Mouse (Mus musculus): Measurements from ENCODE around the gene Gclc.

DNA sequence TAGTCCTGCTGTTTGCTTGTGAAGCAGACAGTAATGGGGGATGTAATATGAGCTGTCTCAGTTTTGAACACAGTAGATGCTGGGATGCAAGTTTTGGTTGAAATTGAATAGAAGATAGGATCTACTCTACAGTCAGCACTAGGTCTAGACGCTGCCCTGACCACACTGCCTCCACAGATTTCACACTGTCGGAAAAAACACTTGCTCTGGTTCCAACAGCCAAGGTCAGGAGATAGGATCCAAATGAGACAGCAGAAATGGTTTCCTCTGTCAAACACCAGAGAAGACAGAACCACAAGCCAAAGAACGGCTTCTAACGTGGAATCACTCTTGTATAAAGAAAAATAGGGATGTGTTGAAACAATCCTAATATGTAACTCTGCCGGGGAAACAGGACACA is 41.0 kb upstream of the Gclc start:
- TF ChIP-seq CTCF (IDR thresholded peaks at IDR 0.05; ENCODE audit: borderline replicate concordance, extremely low read depth, insufficient read depth, insufficient read length) (no peak), POLR2A (IDR thresholded peaks at IDR 0.05; ENCODE audit: borderline replicate concordance, extremely low read depth, insufficient read depth, insufficient read length, poor library complexity, severe bottlenecking) (no peak)

All from brain, embryonic 14.5 days (tissue).